Mouse (Mus musculus) cortical plate, adult 2 months (tissue): ENCODE data around the gene Hmgxb4.

Source experiments
- CTCF ChIP-seq: fragments of 200-500 bp; IDR thresholded peaks from 2 replicates; pipeline ENCODE4 v1.5.1; 2011; ENCODE audit warnings: mild to moderate bottlenecking, control low read depth, low read length; ENCODE audit not compliant: insufficient read depth; ENCODE audit errors: extremely low read depth
- POLR2A ChIP-seq: fragments of 200-500 bp; IDR thresholded peaks from 2 replicates; pipeline ENCODE4 v1.6.1; 2011; ENCODE audit warnings: mild to moderate bottlenecking, low read length, control low read depth; ENCODE audit not compliant: insufficient read depth; ENCODE audit errors: extremely low read depth

DNA sequence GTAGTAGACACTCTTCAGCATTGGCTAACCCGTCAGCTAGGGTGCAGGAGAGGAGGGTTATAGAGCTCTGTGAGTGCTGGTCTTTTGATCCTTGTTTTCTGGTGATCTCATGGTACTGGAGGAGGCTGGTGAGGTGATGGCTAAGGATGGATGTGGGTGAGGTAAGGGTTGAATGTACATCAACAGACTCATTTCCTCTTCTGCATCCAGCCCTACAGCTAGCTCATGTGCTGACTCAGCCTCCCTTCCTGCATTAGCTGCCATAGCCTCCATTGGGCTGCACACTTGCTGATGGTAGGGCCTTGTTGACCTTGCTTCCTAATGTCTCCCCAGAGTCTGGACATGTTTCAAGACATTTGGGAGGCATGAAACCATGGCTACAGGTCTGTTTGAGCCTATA lies 49.8 kb downstream of the Hmgxb4 start:
- TF ChIP-seq CTCF (no peak), POLR2A (no peak)
